Mouse (Mus musculus): Measurements from ENCODE around the gene Ankrd28. TPM values are rescaled to one million over a fixed set of nuclear protein-coding genes. Genes with fewer than 3 reads are reported as not detected.
A peak's percentile ranks its signal among the peaks of the same experiment; 100 is the strongest.

The Ankrd28 gene
- total RNA-seq, 2 experiments from 2014 or later: 46.5 to 57.0 TPM

- no peak for DNase-seq (ENCODE audit: extremely low spot score in 1 of 2, low spot score in 1 of 2)
These were observed 112.1 kb downstream of the Ankrd28 start for GRCm38 (mm10) chr14:31718332-31718731.

GRCm38 (mm10) chr14:31717360-31717759 is 113.1 kb downstream of the Ankrd28 start:
- no peak for DNase-seq (ENCODE audit: extremely low spot score in 1 of 2, low spot score in 1 of 2)

- no peak for DNase-seq (ENCODE audit: extremely low spot score in 1 of 2, low spot score in 1 of 2)
These were observed 114.8 kb downstream of the Ankrd28 start for GRCm38 (mm10) chr14:31715669-31716068.

GRCm38 (mm10) chr14:31709343-31709742 is 121.1 kb downstream of the Ankrd28 start:
- no peak for DNase-seq (ENCODE audit: extremely low spot score in 1 of 2, low spot score in 1 of 2)

GRCm38 (mm10) chr14:31700376-31700775 is 130.1 kb downstream of the Ankrd28 start:
- DNase-seq (ENCODE audit: extremely low spot score in 1 of 2, low spot score in 1 of 2): no peak

- no peak for DNase-seq (ENCODE audit: extremely low spot score in 1 of 2, low spot score in 1 of 2)
These were observed 132.7 kb downstream of the Ankrd28 start for GRCm38 (mm10) chr14:31697755-31698154.

- no peak for DNase-seq (ENCODE audit: extremely low spot score in 1 of 2, low spot score in 1 of 2)
These were observed 133.1 kb downstream of the Ankrd28 start for GRCm38 (mm10) chr14:31697346-31697745.

GRCm38 (mm10) chr14:31696985-31697303 is 133.5 kb downstream of the Ankrd28 start:
- no peak for DNase-seq (ENCODE audit: extremely low spot score in 1 of 2, low spot score in 1 of 2)

GRCm38 (mm10) chr14:31696206-31696984 is 134.1 kb downstream of the Ankrd28 start:
- DNase-seq (ENCODE audit: extremely low spot score in 1 of 2, low spot score in 1 of 2): no peak

- DNase-seq (ENCODE audit: extremely low spot score in 1 of 2, low spot score in 1 of 2): no peak
These were observed 137.9 kb downstream of the Ankrd28 start for GRCm38 (mm10) chr14:31692536-31692935.

GRCm38 (mm10) chr14:31686231-31686630 is 144.2 kb downstream of the Ankrd28 start:
- DNase-seq (ENCODE audit: extremely low spot score in 1 of 2, low spot score in 1 of 2): no peak

GRCm38 (mm10) chr14:31685680-31686079 is 144.8 kb downstream of the Ankrd28 start:
- DNase-seq (ENCODE audit: extremely low spot score in 1 of 2, low spot score in 1 of 2): no peak

GRCm38 (mm10) chr14:31684343-31685040 is 146.0 kb downstream of the Ankrd28 start:
- no peak for DNase-seq (ENCODE audit: extremely low spot score in 1 of 2, low spot score in 1 of 2)

- DNase-seq (ENCODE audit: extremely low spot score in 1 of 2, low spot score in 1 of 2): no peak
These were observed 146.8 kb downstream of the Ankrd28 start for GRCm38 (mm10) chr14:31683610-31684009.

- DNase-seq (ENCODE audit: extremely low spot score in 1 of 2, low spot score in 1 of 2): no peak
These were observed 148.4 kb downstream of the Ankrd28 start for GRCm38 (mm10) chr14:31681931-31682555.

GRCm38 (mm10) chr14:31681291-31681690 is 149.2 kb downstream of the Ankrd28 start:
- DNase-seq (ENCODE audit: extremely low spot score in 1 of 2, low spot score in 1 of 2): no peak

- no peak for DNase-seq (ENCODE audit: extremely low spot score in 1 of 2, low spot score in 1 of 2)
These were observed 149.8 kb downstream of the Ankrd28 start for GRCm38 (mm10) chr14:31680656-31681055.

- no peak for DNase-seq (ENCODE audit: extremely low spot score in 1 of 2, low spot score in 1 of 2)
These were observed 158.7 kb downstream of the Ankrd28 start for GRCm38 (mm10) chr14:31671635-31672320.

- no peak for DNase-seq (ENCODE audit: extremely low spot score in 1 of 2, low spot score in 1 of 2)
These were observed 160.6 kb downstream of the Ankrd28 start for GRCm38 (mm10) chr14:31669642-31670490.

- peak; percentile 39 to 47 for DNase-seq (ENCODE audit: extremely low spot score in 1 of 2, low spot score in 1 of 2)
These were observed 161.3 kb downstream of the Ankrd28 start for GRCm38 (mm10) chr14:31669161-31669611.

Data from layer of hippocampus, postnatal 25 days (tissue).